Mouse (Mus musculus) ES-E14 (cell line): ENCODE measurements around the gene Zbtb48.
"Not testable (repeated sequence)": the region's sequence is repeated elsewhere in the genome, so short reads cannot be mapped to it uniquely, and the experiment has no call there.

Experiments used
- CHD2 ChIP-seq: IDR thresholded peaks from 2 replicates; pipeline ENCODE4 v1.6.1; 2014; ENCODE audit warnings: mild to moderate bottlenecking, low read depth, low read length, inconsistent platforms
- HCFC1 ChIP-seq: IDR thresholded peaks from 2 replicates; pipeline ENCODE4 v1.6.1; 2012; ENCODE audit warnings: low read length, inconsistent platforms, borderline replicate concordance; ENCODE audit not compliant: insufficient read depth

- TF ChIP-seq CHD2, HCFC1: not testable (repeated sequence)
Measured at GRCm38 (mm10) chr4:152036464-152036863, 9.0 kb upstream of the Zbtb48 start.
